ENCODE assay signal across 8 mouse cellular contexts in the genomic region with DNA sequence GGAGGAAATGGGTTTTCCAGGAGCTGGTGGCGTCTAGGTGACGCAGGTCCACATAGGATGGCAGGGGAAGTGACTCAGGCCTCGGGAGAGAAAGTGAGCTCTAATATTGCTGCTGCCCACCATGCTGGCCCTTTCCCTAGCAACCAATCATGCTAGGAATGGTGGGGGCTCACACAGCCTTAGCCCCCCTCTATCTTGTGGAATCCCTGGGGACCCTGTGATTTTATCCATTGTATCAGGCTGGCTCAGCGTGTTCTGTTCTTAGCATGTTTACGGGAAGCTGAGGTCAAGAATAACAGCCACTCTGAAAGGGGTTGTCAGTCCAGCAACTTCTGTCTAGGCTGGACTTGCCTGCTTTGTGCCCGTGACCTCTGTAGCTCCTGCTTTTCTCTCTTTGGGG. TPM values are rescaled to one million over a fixed set of nuclear protein-coding genes. Genes with fewer than 3 reads are reported as not detected.
DNase-seq lines count a peak whose midpoint lies in the region; ATAC-seq lines count a peak whose summit lies in the region.
"Had no signal": no experiment of that assay in that cellular context is flagged by ENCODE, and none has a peak within 500 bp of the region (broad histone marks: within the 10 kb centered on the region; RNA-seq: fewer than 3 reads in every experiment).

No protein-coding gene starts in this region.

- WGBS in embryonic facial prominence, embryonic 10.5 days = 73% methylated on average over 6 of the region's 6 CpGs
- 45% methylated on average over 6 of the region's 6 CpGs for WGBS in forebrain, embryonic 12.5 days
- WGBS in hindbrain, embryonic 14.5 days = 13% methylated on average over 6 of the region's 6 CpGs

- H3K4me3 ChIP-seq in embryonic facial prominence, embryonic 10.5 days = 0 out of 2 replicates have a peak overlapping the region, but pooled peaks have one; percentile 12
- H3K4me3 ChIP-seq in forebrain, embryonic 12.5 days (replicated peaks) = peak overlapping the region; percentile 61
- peak overlapping the region; percentile 49 for H3K4me3 ChIP-seq in hindbrain, embryonic 14.5 days (replicated peaks; ENCODE audit: low read length)
- H3K4me3 ChIP-seq: erythroblast, embryonic 14.5 days had no signal

- DNase-seq in embryonic facial prominence, embryonic 10.5 days (ENCODE audit: low spot score) = no peak
- DNase-seq in hindbrain, embryonic 14.5 days (ENCODE audit: low spot score) = no peak
- peak; percentile 56 for DNase-seq in lung, postnatal 25 days (ENCODE audit: low spot score)
- DNase-seq in natural killer cell, adult 2 months (ENCODE audit: low spot score in 2 of 2) = no peak
- no peak for DNase-seq in ovary, postnatal 14 days (ENCODE audit: low spot score)

- peaks cover 4% of the 10 kb centered on the region; the same call in 1 of the 2 replicates for H3K27me3 ChIP-seq in embryonic facial prominence, embryonic 10.5 days (replicated peaks; ENCODE audit: low read depth, poor library complexity, severe bottlenecking)
- H3K27me3 ChIP-seq in forebrain, embryonic 12.5 days = no peaks in the 10 kb centered on the region
- H3K27me3 ChIP-seq in hindbrain, embryonic 14.5 days (ENCODE audit: control insufficient read depth, insufficient read depth, low read length) = no peaks in the 10 kb centered on the region

- peaks cover 83% of the 10 kb centered on the region for H3K4me1 ChIP-seq in embryonic facial prominence, embryonic 10.5 days
- peaks cover 60% of the 10 kb centered on the region for H3K4me1 ChIP-seq in forebrain, embryonic 12.5 days
- peaks cover 54% of the 10 kb centered on the region for H3K4me1 ChIP-seq in hindbrain, embryonic 14.5 days (replicated peaks; ENCODE audit: control insufficient read depth, insufficient read depth, low read length)

- H3K4me2 ChIP-seq in forebrain, embryonic 12.5 days = peak overlapping the region; percentile 92
- peak overlapping the region; percentile 80 for H3K4me2 ChIP-seq in hindbrain, embryonic 14.5 days (replicated peaks)

- no peak for ATAC-seq in forebrain, embryonic 12.5 days (ENCODE audit: low FRiP score)
- ATAC-seq in hindbrain, embryonic 14.5 days (ENCODE audit: low FRiP score) = no peak
- ATAC-seq in monocyte, adult 5-6 weeks (replicated peaks; ENCODE audit: insufficient number of reproducible peaks, low FRiP score, low TSS enrichment, poor library complexity, severe bottlenecking) = no peak

- H3K9me3 ChIP-seq in embryonic facial prominence, embryonic 10.5 days = no peaks in the 10 kb centered on the region
- no peaks in the 10 kb centered on the region for H3K9me3 ChIP-seq in forebrain, embryonic 12.5 days
- H3K9me3 ChIP-seq in hindbrain, embryonic 14.5 days (ENCODE audit: control insufficient read depth, low read length) = no peaks in the 10 kb centered on the region

- H3K27ac ChIP-seq in embryonic facial prominence, embryonic 10.5 days (replicated peaks) = peak overlapping the region; percentile 76; the same call in 1 of the 2 replicates
- H3K27ac ChIP-seq in forebrain, embryonic 12.5 days = peak overlapping the region; percentile 98
- peak overlapping the region; percentile 98 for H3K27ac ChIP-seq in hindbrain, embryonic 14.5 days

- peaks cover 13% of the 10 kb centered on the region for H3K36me3 ChIP-seq in embryonic facial prominence, embryonic 10.5 days (replicated peaks)
- H3K36me3 ChIP-seq in forebrain, embryonic 12.5 days (replicated peaks) = peaks cover 22% of the 10 kb centered on the region
- H3K36me3 ChIP-seq in hindbrain, embryonic 14.5 days (replicated peaks; ENCODE audit: control insufficient read depth, insufficient read depth) = peaks cover 15% of the 10 kb centered on the region

- 0 out of 2 replicates have a peak overlapping the region, but pooled peaks have one; percentile 96 for H3K9ac ChIP-seq in forebrain, embryonic 12.5 days
- H3K9ac ChIP-seq in hindbrain, embryonic 14.5 days = peak overlapping the region; percentile 89

RNA-seq across cellular contexts. Expression of a gene that starts 18.5 kb away (rescaled TPM):
- polyA plus RNA-seq in embryonic facial prominence, embryonic 10.5 days (2016; fragmentation: Nextera tagmentation; extraction: Ambion mirVana) = 3.1 and 3.5 TPM in 2 replicates
- 1.7 and 2.4 TPM in 2 replicates for polyA plus RNA-seq in forebrain, embryonic 12.5 days (2016; fragmentation: Nextera tagmentation; extraction: Ambion mirVana)
- polyA plus RNA-seq in hindbrain, embryonic 14.5 days (2014; fragmentation: Nextera tagmentation; extraction: Ambion mirVana) = 1.1 and 1.2 TPM in 2 replicates
- total RNA-seq in monocyte, adult 5-6 weeks (2017) = 2.9 to 15.5 TPM (median 10.1 TPM) in 3 replicates

RNA-seq across cellular contexts. Expression of a gene that starts 24.5 kb away (rescaled TPM):
- polyA plus RNA-seq in embryonic facial prominence, embryonic 10.5 days (2016; fragmentation: Nextera tagmentation; extraction: Ambion mirVana) = 32.9 and 38.2 TPM in 2 replicates
- polyA plus RNA-seq in forebrain, embryonic 12.5 days (2016; fragmentation: Nextera tagmentation; extraction: Ambion mirVana) = 180 and 222 TPM in 2 replicates
- 115 and 123 TPM in 2 replicates for polyA plus RNA-seq in hindbrain, embryonic 14.5 days (2014; fragmentation: Nextera tagmentation; extraction: Ambion mirVana)
- 2.2 to 16.6 TPM (median 4.6 TPM) in 3 replicates for total RNA-seq in monocyte, adult 5-6 weeks (2017)

RNA-seq across cellular contexts. Expression of a gene that starts 55.9 kb away (rescaled TPM):
- 0.10 and 0.15 TPM in 2 replicates for polyA plus RNA-seq in embryonic facial prominence, embryonic 10.5 days (2016; fragmentation: Nextera tagmentation; extraction: Ambion mirVana)
- polyA plus RNA-seq in forebrain, embryonic 12.5 days (2016; fragmentation: Nextera tagmentation; extraction: Ambion mirVana) = 0.26 and 0.38 TPM in 2 replicates
- 1.8 and 2.3 TPM in 2 replicates for polyA plus RNA-seq in hindbrain, embryonic 14.5 days (2014; fragmentation: Nextera tagmentation; extraction: Ambion mirVana)
- not detected in 3 replicates for total RNA-seq in monocyte, adult 5-6 weeks (2017)
- polyA plus RNA-seq: erythroblast, embryonic 14.5 days had no signal
